Mouse (Mus musculus) thymus, adult 2 months (tissue): ENCODE measurements around the gene Stk19. TPM values are rescaled to one million over a fixed set of nuclear protein-coding genes. Genes with fewer than 3 reads are reported as not detected.

Experiments used
- DNase-seq: peaks from one replicate; pipeline ENCODE4 v3.0.0; 2021
- H3K27ac ChIP-seq: fragments of 200-500 bp; 2 replicates; pipeline ENCODE4 v1.5.1; 2012; ENCODE audit warnings: low read length, control low read depth; ENCODE audit not compliant: control insufficient read depth, insufficient read depth
- H3K27me3 ChIP-seq: fragments of 200-500 bp; 2 replicates; pipeline ENCODE4 v1.6.1; 2012; ENCODE audit warnings: mild to moderate bottlenecking, low read length, moderate library complexity, mixed read lengths; ENCODE audit not compliant: control insufficient read depth, insufficient read depth
- H3K36me3 ChIP-seq: fragments of 200-500 bp; 2 replicates; pipeline ENCODE4 v1.6.1; 2012; ENCODE audit warnings: mild to moderate bottlenecking, low read length, moderate library complexity; ENCODE audit not compliant: control insufficient read depth, insufficient read depth
- H3K4me1 ChIP-seq: fragments of 200-500 bp; replicated peaks from 2 replicates; pipeline ENCODE4 v1.6.1; 2012; ENCODE audit warnings: low read length; ENCODE audit not compliant: control insufficient read depth, insufficient read depth
- H3K4me3 ChIP-seq: fragments of 200-500 bp; 2 replicates; pipeline ENCODE4 v1.5.1; 2012; ENCODE audit warnings: mild to moderate bottlenecking, low read length, control low read depth, moderate library complexity; ENCODE audit not compliant: control insufficient read depth, insufficient read depth
- CTCF ChIP-seq: fragments of 200-500 bp; IDR thresholded peaks from 2 replicates; pipeline ENCODE4 v1.5.1; 2012; ENCODE audit warnings: mild to moderate bottlenecking, control low read depth, low read length, moderate library complexity, borderline replicate concordance; ENCODE audit not compliant: control insufficient read depth, poor library complexity, insufficient read depth; ENCODE audit errors: extremely low read depth
- POLR2A ChIP-seq: fragments of 200-500 bp; IDR thresholded peaks from 2 replicates; pipeline ENCODE4 v1.6.1; 2012; ENCODE audit warnings: mild to moderate bottlenecking, low read length, control low read depth, moderate library complexity; ENCODE audit not compliant: control insufficient read depth, poor library complexity, insufficient read depth; ENCODE audit errors: extremely low read depth
- WGBS: fragments of 180-500 bp; shearing (Covaris S2); methylation state at CpG from one replicate; pipeline ENCODE4 v1.1.7; 2018; 5-methylcytosine and 5-hydroxymethylcytosine counted together
- polyA plus RNA-seq: library from polyadenylated mRNA; depleted of rRNA; stranded (reverse); fragments of >200 nt; gene quantifications from 2 replicates; pipeline ENCODE4 v1.2.3, GENCODE M21; 2012

Gene Stk19
- polyA plus RNA-seq, 1 experiment: 80.8 TPM

GRCm38 (mm10) chr17:34879336-34879879, 42.7 kb upstream of the Stk19 start, which contains the start of gene Zbtb12:
Zbtb12 (plus strand) TSS chr17:34879483.
- peaks cover 9% of the 10 kb centered on the region for H3K4me1 ChIP-seq
- 45% methylated on average over 11 of the region's 11 CpGs for WGBS
- no peaks in the 10 kb centered on the region for H3K27me3 ChIP-seq
- no peaks in the 10 kb centered on the region for H3K36me3 ChIP-seq
- H3K27ac ChIP-seq: no peak within 1 kb of the TSS
- TF ChIP-seq POLR2A (no peak), CTCF (no peak)
- no peak for DNase-seq
- peak within 1 kb of the TSS; percentile 18; the same call in 1 of the 2 replicates for H3K4me3 ChIP-seq

- H3K27me3 ChIP-seq: no peaks in the 10 kb centered on the region
- H3K36me3 ChIP-seq: no peaks in the 10 kb centered on the region
- H3K27ac ChIP-seq: no peak overlapping the region
- no peaks in the 10 kb centered on the region; the same call in 1 of the 2 replicates for H3K4me1 ChIP-seq
- DNase-seq: no peak
- TF ChIP-seq CTCF (no peak), POLR2A (no peak)
- 96% methylated on average over 6 of the region's 6 CpGs for WGBS
- no peak overlapping the region for H3K4me3 ChIP-seq
Observed at GRCm38 (mm10) chr17:34874321-34874720, 37.6 kb upstream of the Stk19 start.

GRCm38 (mm10) chr17:34865981-34866380, 29.2 kb upstream of the Stk19 start:
- TF ChIP-seq POLR2A: no peak
- no peak for TF ChIP-seq CTCF
- 60% methylated on average over 7 of the region's 7 CpGs for WGBS
- DNase-seq: no peak
- Histone ChIP-seq H3K4me3 (no peak overlapping the region), H3K36me3 (no peaks in the 10 kb centered on the region), H3K27me3 (no peaks in the 10 kb centered on the region), H3K4me1 (peaks cover 2% of the 10 kb centered on the region; the same call in 1 of the 2 replicates), H3K27ac (no peak overlapping the region)

- H3K4me1 ChIP-seq: peaks cover 2% of the 10 kb centered on the region; the same call in 1 of the 2 replicates
- DNase-seq: no peak
- H3K36me3 ChIP-seq: no peaks in the 10 kb centered on the region
- TF ChIP-seq CTCF: no peak
- TF ChIP-seq POLR2A: no peak
- 70% methylated on average over 8 of the region's 8 CpGs for WGBS
- H3K27me3 ChIP-seq: no peaks in the 10 kb centered on the region
- no peak within 1 kb of the TSS for H3K4me3 ChIP-seq
- H3K27ac ChIP-seq: no peak within 1 kb of the TSS
Observed at GRCm38 (mm10) chr17:34862416-34863081, 25.8 kb upstream of the Stk19 start, which contains the start of gene Cfb. Cfb (minus strand) TSS chr17:34862518.

GRCm38 (mm10) chr17:34861704-34862415, 25.1 kb upstream of the Stk19 start:
- no peak overlapping the region for H3K27ac ChIP-seq
- no peak for DNase-seq

GRCm38 (mm10) chr17:34860514-34860913, 23.8 kb upstream of the Stk19 start:
- H3K27me3 ChIP-seq: no peaks in the 10 kb centered on the region
- no peak overlapping the region for H3K27ac ChIP-seq
- WGBS: 91% methylated on average over 9 of the region's 9 CpGs
- TF ChIP-seq POLR2A (no peak), CTCF (no peak)
- DNase-seq: no peak
- H3K36me3 ChIP-seq: no peaks in the 10 kb centered on the region; the same call in 1 of the 2 replicates
- no peak overlapping the region for H3K4me3 ChIP-seq
- peaks cover 2% of the 10 kb centered on the region; the same call in 1 of the 2 replicates for H3K4me1 ChIP-seq

More at GRCm38 (mm10) chr17:34861704-34862415, 25.1 kb upstream of the Stk19 start:
- H3K27me3 ChIP-seq: no peaks in the 10 kb centered on the region
- peaks cover 2% of the 10 kb centered on the region; the same call in 1 of the 2 replicates for H3K4me1 ChIP-seq
- WGBS: 82% methylated on average over 13 of the region's 13 CpGs
- no peak overlapping the region for H3K4me3 ChIP-seq
- no peak for TF ChIP-seq CTCF
- no peak for TF ChIP-seq POLR2A
- H3K36me3 ChIP-seq: no peaks in the 10 kb centered on the region
